Mouse (Mus musculus): Measurements from ENCODE around the gene BC024978.

GRCm38 (mm10) chr7:27227676-27228075 lies 32.1 kb downstream of the BC024978 start:
- TF ChIP-seq CTCF (IDR thresholded peaks at IDR 0.05; ENCODE audit: low read depth, low read length), result no peak
- TF ChIP-seq GATA1 (IDR thresholded peaks at IDR 0.05; ENCODE audit: borderline replicate concordance, low read length), result no peak
- no peak for TF ChIP-seq TAL1 (conservative IDR thresholded peaks at IDR 0.05; ENCODE audit: low read depth, low read length)
- no peak for TF ChIP-seq POLR2AphosphoS5 (IDR thresholded peaks at IDR 0.05; ENCODE audit: insufficient replicate concordance, low read depth, low read length)
- TF ChIP-seq GATA2 (IDR thresholded peaks at IDR 0.05; ENCODE audit: borderline replicate concordance, low read depth, low read length), result no peak

Data from G1E (cell line).